Mouse (Mus musculus) testis, adult 2 months (tissue): Measurements from ENCODE around the gene Ifrd1. TPM values are rescaled to one million over a fixed set of nuclear protein-coding genes. Genes with fewer than 3 reads are reported as not detected.
A peak's percentile ranks its signal among the peaks of the same experiment; 100 is the strongest.

Experiments used
- H3K27ac ChIP-seq: fragments of 200-500 bp; 2 replicates; pipeline ENCODE4 v1.5.1; 2012; ENCODE audit warnings: low read depth, low read length; ENCODE audit not compliant: control insufficient read depth, insufficient read depth
- H3K27me3 ChIP-seq: fragments of 200-500 bp; 2 replicates; pipeline ENCODE4 v1.6.1; 2012; ENCODE audit warnings: mild to moderate bottlenecking, low read length, moderate library complexity; ENCODE audit not compliant: control insufficient read depth, insufficient read depth
- H3K36me3 ChIP-seq: fragments of 200-500 bp; 2 replicates; pipeline ENCODE4 v1.6.1; 2012; ENCODE audit warnings: mild to moderate bottlenecking, low read length; ENCODE audit not compliant: control insufficient read depth, insufficient read depth
- H3K4me1 ChIP-seq: fragments of 200-500 bp; 2 replicates; pipeline ENCODE4 v1.6.1; 2012; ENCODE audit warnings: low read length; ENCODE audit not compliant: control insufficient read depth, insufficient read depth
- H3K4me3 ChIP-seq: fragments of 200-500 bp; 2 replicates; pipeline ENCODE4 v1.5.1; 2012; ENCODE audit warnings: low read depth, mild to moderate bottlenecking, low read length, moderate library complexity, mixed read lengths; ENCODE audit not compliant: control insufficient read depth
- CTCF ChIP-seq: fragments of 200-500 bp; IDR thresholded peaks from 2 replicates; pipeline ENCODE4 v1.5.1; 2012; ENCODE audit warnings: low read depth, mild to moderate bottlenecking, inconsistent platforms, low read length, moderate library complexity; ENCODE audit not compliant: control insufficient read depth, insufficient read depth, insufficient replicate concordance
- POLR2A ChIP-seq: fragments of 200-500 bp; IDR thresholded peaks from 2 replicates; pipeline ENCODE4 v1.6.1; 2012; ENCODE audit warnings: low read depth, mild to moderate bottlenecking, inconsistent platforms, low read length, moderate library complexity; ENCODE audit not compliant: control insufficient read depth
- polyA plus RNA-seq: library from polyadenylated mRNA; depleted of rRNA; stranded (reverse); fragments of >200 nt; gene quantifications from 2 replicates; pipeline ENCODE4 v1.2.3, GENCODE M21; 2012

Gene Ifrd1
- polyA plus RNA-seq, 1 experiment, result 11.3 TPM

DNA sequence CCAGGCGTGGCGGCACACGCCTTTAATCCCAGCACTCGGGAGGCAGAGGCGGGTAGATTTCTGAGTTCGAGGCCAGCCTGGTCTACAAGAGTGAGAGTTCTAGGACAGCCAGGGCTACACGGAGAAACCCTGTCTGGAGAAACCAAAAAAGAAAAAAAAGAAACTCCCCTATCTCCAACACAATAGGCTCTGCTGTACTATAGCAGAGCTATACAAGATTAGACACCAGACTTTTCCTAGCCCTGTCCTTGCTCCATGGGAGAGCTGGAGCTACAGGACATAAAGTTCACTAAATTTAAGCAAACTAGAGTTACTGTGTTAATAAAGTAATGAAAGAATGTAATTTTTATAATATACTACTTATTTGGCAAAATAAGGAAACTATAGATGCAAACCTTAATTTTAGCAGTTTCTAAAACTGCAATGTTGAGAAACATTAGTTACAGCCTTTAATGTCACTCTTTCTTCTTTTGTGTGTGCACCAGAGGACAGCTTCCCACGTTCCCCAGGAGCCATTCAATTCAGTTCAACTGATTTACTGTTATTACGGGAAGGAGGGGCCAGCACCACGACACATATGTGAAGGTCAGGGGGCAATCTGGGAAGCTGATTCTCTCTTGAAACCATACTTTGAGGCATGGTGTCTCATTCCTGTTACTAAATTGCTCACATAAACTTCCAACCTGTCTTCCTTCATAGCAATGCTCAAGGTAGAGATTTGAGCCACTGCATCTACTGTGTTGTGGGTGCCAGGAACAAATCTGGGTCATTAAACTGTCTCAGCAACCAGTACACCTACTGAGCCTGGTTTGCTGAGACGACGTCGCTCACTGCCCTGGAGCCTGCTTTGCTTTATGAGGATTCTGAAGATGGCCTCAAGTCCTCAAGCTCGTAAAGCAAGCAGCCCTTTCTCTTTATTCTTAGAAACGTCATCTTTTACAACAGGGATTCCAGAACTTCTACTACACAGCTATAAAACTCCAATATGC is 33.1 kb downstream of the Ifrd1 start:
- H3K36me3 ChIP-seq, result no peaks in the 10 kb centered on the region; the same call in 1 of the 2 replicates
- H3K27ac ChIP-seq, result no peak overlapping the region
- H3K4me1 ChIP-seq, result no peaks in the 10 kb centered on the region
- no peak overlapping the region for H3K4me3 ChIP-seq
- H3K27me3 ChIP-seq, result no peaks in the 10 kb centered on the region
- TF ChIP-seq POLR2A (no peak), CTCF (no peak)

- no peak overlapping the region for H3K4me3 ChIP-seq
- H3K27me3 ChIP-seq, result no peaks in the 10 kb centered on the region
- no peaks in the 10 kb centered on the region for H3K4me1 ChIP-seq
- TF ChIP-seq POLR2A (no peak), CTCF (no peak)
- no peak overlapping the region for H3K27ac ChIP-seq
- H3K36me3 ChIP-seq, result no peaks in the 10 kb centered on the region; the same call in 1 of the 2 replicates
These were observed 39.3 kb downstream of the Ifrd1 start for GRCm38 (mm10) chr12:40209049-40209448.

DNA sequence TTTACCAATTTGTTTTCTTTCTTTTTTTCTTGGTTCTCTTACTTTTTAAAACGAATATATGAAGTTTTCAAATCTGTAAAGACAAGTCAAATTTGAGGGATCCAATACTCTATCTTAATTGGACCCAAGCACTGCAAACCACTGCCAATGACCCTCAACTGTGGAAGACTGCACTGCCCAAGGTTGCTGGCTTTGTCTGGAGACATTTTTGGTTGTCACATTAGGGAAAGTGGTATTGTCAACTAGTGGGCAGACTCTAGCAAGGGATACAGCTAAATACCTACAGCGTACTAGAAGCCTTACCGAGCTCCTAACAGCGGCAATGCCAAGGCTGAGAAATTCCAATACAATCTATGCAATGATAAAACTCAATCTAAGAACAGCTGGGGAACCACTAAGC is 40.4 kb downstream of the Ifrd1 start:
- no peak overlapping the region for H3K27ac ChIP-seq
- H3K27me3 ChIP-seq, result no peaks in the 10 kb centered on the region
- no peaks in the 10 kb centered on the region; the same call in 1 of the 2 replicates for H3K36me3 ChIP-seq
- no peaks in the 10 kb centered on the region for H3K4me1 ChIP-seq
- TF ChIP-seq CTCF, result no peak
- TF ChIP-seq POLR2A, result no peak
- no peak overlapping the region for H3K4me3 ChIP-seq

- Histone ChIP-seq H3K27ac (no peak overlapping the region), H3K4me3 (no peak overlapping the region), H3K4me1 (no peaks in the 10 kb centered on the region), H3K36me3 (no peaks in the 10 kb centered on the region; the same call in 1 of the 2 replicates), H3K27me3 (no peaks in the 10 kb centered on the region)
- TF ChIP-seq CTCF, result no peak
- TF ChIP-seq POLR2A, result no peak
These were observed 45.9 kb downstream of the Ifrd1 start for GRCm38 (mm10) chr12:40202161-40203035.

GRCm38 (mm10) chr12:40200484-40201235 is 47.6 kb downstream of the Ifrd1 start:
- TF ChIP-seq CTCF (no peak), POLR2A (no peak)

DNA sequence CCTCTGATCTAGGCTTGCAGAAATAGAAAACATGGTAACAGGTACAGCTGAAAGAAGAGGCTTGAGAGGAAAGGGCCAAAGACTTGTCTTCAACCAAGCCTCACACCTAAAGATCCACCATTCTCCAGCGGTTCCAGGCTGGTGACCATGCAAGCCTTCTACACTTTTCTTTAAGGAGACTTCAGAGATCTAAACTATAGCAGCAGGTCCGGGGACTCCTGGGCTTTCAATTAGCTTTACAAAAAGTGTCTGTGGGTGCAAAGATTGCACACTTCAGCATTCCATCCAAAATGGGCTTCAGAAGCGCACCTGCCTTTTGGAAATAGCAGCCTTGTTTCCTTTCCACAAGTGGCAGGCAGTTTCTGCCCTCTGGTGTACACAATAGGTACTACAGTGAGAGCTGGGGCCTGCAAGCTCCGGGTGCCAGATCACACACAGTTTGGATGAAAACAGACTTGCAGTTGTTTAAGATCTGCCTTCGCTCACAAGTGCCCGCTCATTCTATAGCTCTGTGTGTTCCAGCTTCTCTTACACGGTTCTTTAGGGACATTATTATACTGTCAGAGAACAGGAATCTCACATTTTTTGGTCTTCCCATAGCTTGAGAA is 48.4 kb downstream of the Ifrd1 start:
- Histone ChIP-seq H3K4me3 (no peak overlapping the region), H3K27ac (no peak overlapping the region), H3K36me3 (no peaks in the 10 kb centered on the region), H3K27me3 (no peaks in the 10 kb centered on the region), H3K4me1 (no peaks in the 10 kb centered on the region)
- no peak for TF ChIP-seq POLR2A
- peak; percentile 44; the same call in 1 of the 2 replicates for TF ChIP-seq CTCF

More at GRCm38 (mm10) chr12:40200484-40201235, 47.6 kb downstream of the Ifrd1 start:
- Histone ChIP-seq H3K4me1 (no peaks in the 10 kb centered on the region), H3K36me3 (no peaks in the 10 kb centered on the region), H3K27me3 (no peaks in the 10 kb centered on the region), H3K27ac (no peak overlapping the region), H3K4me3 (no peak overlapping the region)
